Mouse (Mus musculus): Measurements from ENCODE around the gene Vamp9.

The Vamp9 gene

GRCm38 (mm10) chr5:99906181-99906956 is at the start of gene Vamp9:
Gene Vamp9 (plus strand): TSS chr5:99906254.
- DNase-seq: peak; percentile 95

- peak; percentile 87 for DNase-seq
These were observed 48.9 kb upstream of the Vamp9 start for GRCm38 (mm10) chr5:99857106-99857637.

DNA sequence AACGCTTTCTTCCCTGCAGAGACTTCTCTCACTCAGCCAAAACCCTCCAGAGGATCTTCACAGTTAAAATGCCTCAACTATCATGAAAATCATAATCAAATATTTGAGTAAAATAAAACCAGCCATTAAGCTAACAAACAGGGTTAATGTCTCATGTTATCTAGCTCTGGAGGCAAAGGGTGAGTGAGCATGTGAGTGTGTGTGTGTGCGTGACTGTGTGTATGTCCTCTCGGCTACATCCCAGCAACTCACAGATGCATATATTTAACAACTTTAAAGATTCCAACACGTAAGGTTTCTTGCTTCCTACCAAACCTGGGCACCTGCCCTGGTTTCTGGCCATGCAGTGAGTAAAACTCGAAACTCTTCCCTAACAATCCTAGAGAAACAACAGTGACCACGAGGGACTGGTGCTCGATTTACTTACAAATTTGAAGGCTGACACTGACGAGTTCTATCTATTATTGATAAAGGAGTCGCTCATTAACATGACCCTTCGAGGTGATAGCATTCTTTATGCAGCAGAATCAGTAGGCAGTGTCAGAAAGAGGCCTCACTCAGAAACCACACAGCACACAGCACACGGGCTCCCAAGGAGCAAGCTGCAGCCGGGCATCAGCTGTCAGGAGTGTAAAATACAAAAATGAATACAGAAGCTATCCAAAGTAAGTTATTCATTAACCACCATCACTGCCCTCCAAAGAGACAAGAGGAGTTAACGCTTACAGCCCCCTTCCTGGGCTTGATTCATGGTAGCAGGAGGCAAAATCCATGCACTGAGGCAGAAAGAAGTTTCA is 46.2 kb upstream of the Vamp9 start:
- no peak for DNase-seq

- no peak for DNase-seq
These were observed 44.2 kb upstream of the Vamp9 start for GRCm38 (mm10) chr5:99861816-99862215.

DNA sequence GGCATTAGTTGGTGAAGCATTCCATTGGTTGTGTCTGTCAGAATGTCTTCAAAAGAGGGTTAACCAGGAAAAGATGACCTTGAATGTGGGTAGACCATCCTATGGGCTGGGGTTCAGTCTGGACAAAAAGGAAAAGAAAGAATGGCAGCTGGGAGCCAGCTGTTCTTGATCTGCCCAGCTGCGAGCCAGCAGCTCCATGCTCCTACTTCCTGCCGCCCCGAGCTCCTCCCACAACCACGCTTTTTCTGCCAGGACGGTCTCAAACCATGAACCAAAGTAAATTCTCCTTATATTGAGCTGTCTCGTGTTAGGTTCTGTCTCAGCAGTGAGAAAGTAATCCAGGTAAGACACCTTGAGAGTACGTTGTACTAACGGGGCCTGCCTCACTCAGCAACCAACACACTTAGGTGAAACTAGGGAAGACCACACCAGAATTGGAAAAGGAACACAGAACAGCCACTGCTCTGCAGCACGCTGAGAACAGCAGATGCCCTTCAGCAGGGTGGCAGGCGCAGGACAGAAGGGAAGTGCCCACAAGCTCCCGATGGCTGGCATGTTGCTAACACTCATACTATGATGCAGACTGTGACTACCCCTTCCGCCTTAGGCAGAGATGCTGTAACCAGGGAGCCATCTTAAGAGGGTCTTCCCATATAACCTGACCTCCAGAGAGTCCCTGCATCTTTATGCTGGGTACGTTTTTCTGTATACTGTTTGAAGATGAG is 42.2 kb upstream of the Vamp9 start:
- peak; percentile 49 for DNase-seq

GRCm38 (mm10) chr5:99865779-99866178 is 40.3 kb upstream of the Vamp9 start:
- no peak for DNase-seq

GRCm38 (mm10) chr5:99868286-99868685 is 37.8 kb upstream of the Vamp9 start:
- no peak for DNase-seq

GRCm38 (mm10) chr5:99868923-99869322 is 37.1 kb upstream of the Vamp9 start:
- no peak for DNase-seq

DNA sequence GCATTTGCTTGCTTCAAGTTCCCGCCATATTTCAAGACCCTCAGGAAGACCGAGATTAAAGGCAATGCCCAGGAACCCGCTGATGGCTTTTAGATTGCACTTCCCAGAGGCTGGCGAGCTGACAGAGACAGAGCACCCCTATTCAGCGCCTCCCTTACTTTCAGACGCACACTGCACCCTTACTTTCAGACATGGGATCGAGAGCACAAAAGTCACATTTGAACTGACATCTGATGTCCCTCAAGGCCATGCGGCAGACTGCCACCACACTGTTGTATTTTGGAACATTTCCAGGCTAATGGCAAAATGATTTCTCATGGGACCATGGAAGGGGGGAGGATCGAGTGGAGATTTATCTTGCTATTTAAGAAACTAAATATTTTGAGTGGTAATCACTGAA is 28.5 kb upstream of the Vamp9 start:
- no peak for DNase-seq

DNA sequence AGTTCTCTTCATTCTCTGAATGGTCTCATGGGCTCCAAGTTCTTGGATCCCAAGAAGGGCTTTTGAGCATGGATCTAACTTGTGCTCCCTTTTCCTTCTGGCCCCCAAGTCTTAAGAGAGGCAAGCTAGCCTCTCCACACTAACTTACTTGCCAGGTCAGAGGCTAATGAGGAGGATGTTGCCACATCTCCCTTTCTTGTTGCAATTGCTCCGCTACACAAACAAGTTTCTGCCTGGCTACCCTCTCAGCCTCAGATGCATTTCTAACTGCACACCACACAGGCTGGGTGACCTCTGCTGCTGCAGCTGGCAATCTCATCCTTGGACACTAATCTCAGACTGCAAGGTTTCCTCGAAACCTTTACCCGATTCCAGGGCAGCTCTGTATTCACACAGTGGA is 23.6 kb upstream of the Vamp9 start:
- no peak for DNase-seq

- no peak for DNase-seq
These were observed 22.0 kb upstream of the Vamp9 start for GRCm38 (mm10) chr5:99884035-99884434.

- no peak for DNase-seq
These were observed 18.9 kb upstream of the Vamp9 start for GRCm38 (mm10) chr5:99887133-99887532.

DNA sequence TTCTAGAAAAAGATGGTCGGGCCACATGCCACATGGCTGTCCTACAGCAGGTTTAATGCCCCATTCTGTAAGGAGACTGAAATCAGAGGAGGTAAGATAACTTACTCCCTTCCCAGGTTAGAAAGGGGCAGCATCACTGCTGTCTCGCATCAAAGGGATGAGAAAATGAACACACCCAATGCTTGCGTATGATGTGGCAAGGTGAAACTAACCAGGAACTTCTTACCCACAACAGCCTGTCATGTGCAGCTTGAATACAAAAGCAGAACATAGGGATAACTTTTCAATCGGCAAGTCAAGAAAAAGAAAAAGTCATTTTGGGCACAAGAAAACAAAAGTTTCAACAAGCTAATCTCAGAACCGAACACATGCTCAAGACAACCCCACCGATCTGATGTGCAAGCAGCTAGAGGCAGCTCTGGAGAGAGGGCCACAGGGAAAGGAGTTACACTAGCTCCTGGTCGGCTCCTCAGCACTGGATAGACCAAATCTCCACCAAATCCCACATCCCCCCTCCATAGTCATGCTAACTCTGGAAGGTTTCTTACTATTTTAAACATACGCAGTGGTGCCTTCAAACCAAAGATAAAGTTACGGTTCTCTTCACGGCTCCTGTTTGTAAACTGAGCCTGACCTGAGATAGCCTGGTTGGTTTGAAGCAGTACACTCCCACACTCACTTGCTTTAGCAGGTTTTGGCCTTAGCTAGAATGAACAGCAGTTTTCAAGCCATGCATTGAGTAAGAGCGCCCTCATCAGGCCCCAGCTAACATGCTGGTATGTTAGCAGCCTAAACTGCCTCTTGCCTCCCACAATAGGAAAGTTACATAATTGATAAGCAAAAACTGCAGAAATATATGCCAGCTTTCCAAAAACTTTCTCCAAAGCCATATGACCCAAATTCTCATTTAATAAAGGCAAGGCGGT is 14.3 kb upstream of the Vamp9 start:
- DNase-seq: peak; percentile 73

DNA sequence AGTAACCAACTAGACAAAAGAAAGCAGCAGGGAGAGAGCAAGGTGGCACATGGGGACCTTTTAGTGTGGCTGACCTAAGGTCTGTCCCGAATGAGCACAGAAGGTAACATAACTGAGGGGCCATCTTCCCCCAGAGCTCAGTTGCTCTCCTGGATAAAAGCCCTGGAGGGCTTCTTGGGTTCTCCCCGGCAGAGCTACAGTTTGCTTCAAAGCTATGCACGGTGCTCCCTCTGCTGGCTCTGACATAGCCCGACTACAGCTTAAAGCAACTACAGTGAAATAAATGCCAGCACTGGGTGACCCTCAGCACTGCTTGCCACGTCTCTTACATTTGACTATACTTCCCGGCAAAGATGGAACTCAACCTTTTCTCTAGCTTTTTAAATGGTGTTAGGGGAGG is 6.0 kb upstream of the Vamp9 start:
- peak; percentile 66 for DNase-seq

DNA sequence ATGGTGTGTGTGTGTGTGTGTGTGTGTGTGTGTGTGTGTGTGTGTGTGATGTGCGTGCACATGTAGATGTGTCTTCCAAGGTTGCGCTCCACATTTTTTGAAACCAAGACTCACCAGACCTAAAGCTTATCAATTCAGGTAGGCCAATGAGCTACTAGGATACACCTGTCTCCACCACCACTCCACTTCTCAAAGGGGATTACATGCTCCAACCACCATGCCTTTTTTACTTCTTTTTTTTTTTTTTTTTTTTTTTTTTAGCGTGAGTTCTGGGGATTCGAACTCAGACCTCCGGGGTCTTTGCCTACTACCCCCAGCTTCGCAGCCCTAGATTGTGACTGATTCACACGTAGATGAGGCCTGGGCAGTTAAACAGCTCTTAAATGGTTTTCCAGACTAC is 323 bp upstream of the Vamp9 start:
- no peak for DNase-seq

DNA sequence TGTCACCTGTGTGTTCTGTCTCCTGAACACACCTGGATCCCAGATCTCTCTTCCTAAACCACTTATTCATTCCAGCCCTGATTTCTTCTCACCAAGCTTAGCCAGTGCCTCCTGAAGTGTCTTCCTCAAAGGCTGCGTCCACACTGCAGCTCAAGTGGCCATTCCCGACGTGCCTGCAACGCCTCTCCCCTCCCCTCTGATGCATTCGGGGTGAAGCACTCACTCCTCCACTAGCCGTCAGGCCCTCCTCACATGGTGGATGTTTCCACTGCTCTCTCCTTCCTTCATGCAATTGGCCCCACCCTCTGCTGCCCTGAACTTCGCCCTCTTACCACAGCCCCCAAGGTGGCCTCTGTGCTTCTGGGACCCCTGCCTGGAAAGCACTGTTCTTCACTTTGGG is 9.4 kb downstream of the Vamp9 start:
- no peak for DNase-seq

GRCm38 (mm10) chr5:99922033-99922432 is 16.0 kb downstream of the Vamp9 start:
- DNase-seq: no peak

GRCm38 (mm10) chr5:99927951-99928350 is 21.9 kb downstream of the Vamp9 start:
- DNase-seq: peak; percentile 60

DNA sequence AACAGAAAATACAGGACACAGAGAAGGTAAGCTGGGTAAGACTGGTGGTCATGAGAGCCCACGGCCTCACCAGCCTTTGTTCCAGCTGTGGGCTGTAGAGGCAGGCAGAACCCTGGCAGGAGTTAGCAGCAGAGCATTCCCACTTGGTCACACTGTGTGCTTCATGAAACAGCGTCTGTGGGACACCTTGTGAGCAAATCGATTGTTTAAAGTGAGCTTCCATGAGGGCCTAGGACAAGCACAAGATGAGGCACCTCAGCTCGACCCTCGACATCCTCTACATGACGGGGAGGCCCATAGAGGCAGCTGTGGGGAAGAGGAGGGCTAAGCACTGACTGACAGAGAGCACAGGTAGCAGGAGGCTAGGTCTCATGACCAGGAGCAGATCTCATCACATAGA is 25.9 kb downstream of the Vamp9 start:
- DNase-seq: no peak

- DNase-seq: no peak
These were observed 33.4 kb downstream of the Vamp9 start for GRCm38 (mm10) chr5:99939440-99939839.

- no peak for DNase-seq
These were observed 35.2 kb downstream of the Vamp9 start for GRCm38 (mm10) chr5:99941273-99941672.
